Mouse (Mus musculus) activated CD4-positive, CD25-positive, alpha-beta regulatory T cell, adult 4 months (primary cell): ENCODE results near the gene Prps1. TPM values are rescaled to one million over a fixed set of nuclear protein-coding genes. Genes with fewer than 3 reads are reported as not detected.
"Not testable (repeated sequence)": the region's sequence is repeated elsewhere in the genome, so short reads cannot be mapped to it uniquely, and the experiment has no call there.

Source experiments
- ATAC-seq: one replicate; pipeline ENCODE4 v1.8.0; 2017
- polyA plus RNA-seq, 2 experiments: library from polyadenylated mRNA; unstranded; fragments of 100-300 nt; shearing (Covaris generic); gene quantifications; one replicate each; pipeline ENCODE4 v1.2.1; 2017

Gene Prps1
- 10 to 100 TPM; 44.7 to 47.8 TPM for polyA plus RNA-seq

GRCm38 (mm10) chrX:140456279-140456731, at the start of gene Prps1:
TSS of gene Prps1 (plus strand) at chrX:140456613.
- ATAC-seq: peak; percentile 94

GRCm38 (mm10) chrX:140407593-140407992, 48.8 kb upstream of the Prps1 start:
- no peak for ATAC-seq

- ATAC-seq: no peak
Observed at GRCm38 (mm10) chrX:140418467-140418866, 37.9 kb upstream of the Prps1 start.

GRCm38 (mm10) chrX:140427124-140427523, 29.3 kb upstream of the Prps1 start:
- ATAC-seq: no peak

GRCm38 (mm10) chrX:140428252-140428651, 28.2 kb upstream of the Prps1 start:
- no peak for ATAC-seq

- no peak for ATAC-seq
Observed at GRCm38 (mm10) chrX:140429985-140430384, 26.4 kb upstream of the Prps1 start.

GRCm38 (mm10) chrX:140430506-140430905, 25.9 kb upstream of the Prps1 start:
- no peak for ATAC-seq

- no peak for ATAC-seq
Observed at GRCm38 (mm10) chrX:140431981-140432380, 24.4 kb upstream of the Prps1 start.

GRCm38 (mm10) chrX:140432786-140433185, 23.6 kb upstream of the Prps1 start:
- ATAC-seq: no peak

GRCm38 (mm10) chrX:140437906-140438305, 18.5 kb upstream of the Prps1 start:
- ATAC-seq: no peak

GRCm38 (mm10) chrX:140445551-140445950, 10.9 kb upstream of the Prps1 start:
- no peak for ATAC-seq

GRCm38 (mm10) chrX:140450071-140450470, 6.3 kb upstream of the Prps1 start:
- ATAC-seq: no peak

- ATAC-seq: peak; percentile 16
Observed at GRCm38 (mm10) chrX:140456751-140457491, 508 bp downstream of the Prps1 start.

GRCm38 (mm10) chrX:140457502-140457901, 1.1 kb downstream of the Prps1 start:
- ATAC-seq: no peak

- no peak for ATAC-seq
Observed at GRCm38 (mm10) chrX:140478231-140478630, 21.8 kb downstream of the Prps1 start.

GRCm38 (mm10) chrX:140479171-140479570, 22.8 kb downstream of the Prps1 start:
- ATAC-seq: peak; percentile 68

- ATAC-seq: no peak
Observed at GRCm38 (mm10) chrX:140489174-140489573, 32.8 kb downstream of the Prps1 start.

- ATAC-seq: no peak
Observed at GRCm38 (mm10) chrX:140490203-140490602, 33.8 kb downstream of the Prps1 start.

GRCm38 (mm10) chrX:140491884-140492571, 35.6 kb downstream of the Prps1 start:
- peak; percentile 68 for ATAC-seq

GRCm38 (mm10) chrX:140493527-140494029, 37.2 kb downstream of the Prps1 start:
- ATAC-seq: no peak

GRCm38 (mm10) chrX:140494170-140494569, 37.8 kb downstream of the Prps1 start:
- no peak for ATAC-seq

- ATAC-seq: not testable (repeated sequence)
Observed at GRCm38 (mm10) chrX:140498431-140498830, 42.0 kb downstream of the Prps1 start.

GRCm38 (mm10) chrX:140500306-140500705, 43.9 kb downstream of the Prps1 start:
- no peak for ATAC-seq
